Mouse (Mus musculus) skeletal muscle tissue, adult 2 months (tissue): ENCODE data around the gene Rgs19.
A peak's percentile ranks its signal among the peaks of the same experiment; 100 is the strongest.

Source experiments
- DNase-seq: peaks from one replicate; pipeline ENCODE4 v3.0.0-alpha.2; 2012; ENCODE audit warnings: low read depth, low spot score

Gene Rgs19

DNA sequence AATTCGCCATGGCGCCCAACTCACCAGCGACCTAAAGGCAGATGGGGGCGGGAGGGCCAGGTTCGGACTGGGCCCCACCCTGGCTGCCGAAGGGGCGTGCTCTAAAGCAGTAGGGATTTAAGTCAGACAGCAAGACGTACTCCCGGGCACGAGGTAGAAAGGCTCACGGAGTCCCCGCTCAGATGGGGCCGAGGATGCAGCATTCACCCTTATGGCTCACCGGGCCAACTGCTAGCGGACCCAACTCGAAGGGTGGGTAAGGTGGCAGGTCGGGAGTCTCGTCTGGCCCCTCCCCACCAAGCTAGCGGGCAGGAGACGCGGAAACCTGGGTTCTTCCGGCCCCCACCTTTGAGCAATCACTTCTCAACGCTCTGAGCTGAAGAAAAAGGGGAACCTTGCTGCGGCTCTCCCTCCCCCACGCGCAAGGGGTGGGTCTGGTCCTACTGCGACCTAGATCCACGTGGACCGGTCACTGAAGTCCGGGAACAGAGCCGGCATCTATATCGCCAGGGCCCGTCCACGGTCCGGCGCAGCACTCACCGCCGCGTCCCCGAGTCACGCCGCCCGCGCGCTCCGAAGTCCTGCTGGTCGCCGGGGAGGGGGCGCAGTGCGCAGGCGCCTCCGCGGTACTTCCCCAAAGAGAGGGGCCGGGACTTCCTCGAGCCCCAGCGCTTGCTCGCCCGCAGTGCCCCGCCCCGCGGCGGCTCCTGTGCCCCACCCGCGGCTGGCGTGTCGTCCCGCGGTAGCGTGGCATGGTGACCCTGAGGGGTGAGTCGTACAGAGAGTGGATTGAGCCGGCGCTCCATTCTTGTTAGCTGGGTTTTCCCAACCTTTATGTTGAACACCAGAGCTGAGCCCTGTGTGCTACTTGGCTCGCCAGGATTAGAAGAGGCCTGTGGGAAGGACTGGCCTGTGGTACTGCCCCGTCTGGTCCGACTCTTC lies at the start of gene Rgs19:
Gene Rgs19 (minus strand): TSS at position 639 of the 942 bp plus-strand sequence.
- peak; percentile 70 for DNase-seq

DNA sequence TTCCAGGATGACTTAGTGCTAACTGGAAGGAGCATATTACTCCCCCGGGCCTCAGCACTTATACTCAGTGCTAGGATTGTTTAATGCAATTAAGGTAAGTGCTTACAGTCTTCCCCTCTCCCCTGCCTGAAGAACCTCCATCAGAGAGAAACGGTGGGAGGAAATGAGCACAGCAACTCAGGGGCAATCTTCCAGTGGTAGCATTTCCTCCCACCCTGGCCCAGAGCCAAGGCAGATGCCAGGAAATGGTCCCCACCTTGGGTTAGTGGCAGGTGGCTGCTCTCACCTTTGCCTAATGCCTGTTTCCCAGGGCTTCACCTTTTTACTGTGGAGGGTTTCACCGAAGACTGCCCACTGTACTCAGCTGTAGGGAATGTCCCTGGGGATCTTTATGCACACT lies 36.3 kb upstream of the Rgs19 start:
- no peak for DNase-seq

DNA sequence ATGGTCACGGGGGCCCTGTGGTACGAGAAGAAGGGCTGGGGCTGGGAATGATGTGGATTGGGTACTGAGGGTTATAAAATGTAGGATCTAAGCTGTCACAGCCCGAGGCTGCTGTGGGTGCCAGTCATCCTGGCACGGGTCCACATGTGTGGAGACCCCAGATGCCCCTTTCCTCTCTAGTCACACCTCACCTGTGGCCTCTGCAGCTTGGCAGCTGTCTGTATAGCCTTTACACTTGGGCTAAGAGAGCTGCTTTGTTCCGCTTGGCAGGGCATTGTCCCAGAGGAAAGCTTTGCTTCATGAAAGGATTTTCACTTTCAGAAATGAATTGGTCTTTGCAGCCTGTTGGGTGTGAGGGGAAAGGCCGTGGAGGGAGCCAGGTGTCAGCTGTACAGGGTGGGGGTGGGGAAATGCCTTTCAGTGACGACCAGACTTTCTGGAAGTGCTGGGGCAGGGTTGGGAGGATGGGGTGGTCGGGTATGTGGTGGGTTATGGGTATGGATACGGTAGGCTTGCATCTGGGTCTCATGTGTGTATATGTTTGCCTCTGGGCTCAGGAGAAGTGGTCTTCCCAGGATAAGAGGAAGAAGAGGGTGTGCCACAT lies 34.0 kb upstream of the Rgs19 start:
- no peak for DNase-seq

DNA sequence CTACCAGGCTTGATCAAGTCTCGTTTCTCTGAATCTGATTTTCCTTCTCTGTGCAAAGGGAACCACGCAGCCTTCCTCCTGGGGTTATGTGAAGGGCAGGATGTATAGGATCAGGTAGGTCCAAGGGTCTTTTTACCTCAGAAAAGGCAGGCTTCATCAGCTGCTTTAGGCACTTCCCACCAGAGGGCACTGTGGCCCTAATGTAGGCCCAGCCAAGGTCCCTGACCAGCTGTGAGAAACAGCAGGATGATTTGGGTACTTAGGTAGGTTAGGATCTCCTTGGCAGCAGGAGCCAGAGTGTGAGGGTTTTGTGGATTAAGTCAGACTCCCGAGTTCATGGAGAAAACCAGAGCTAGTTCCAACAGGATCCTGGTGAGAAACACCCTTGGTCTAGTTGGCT lies 28.4 kb upstream of the Rgs19 start:
- no peak for DNase-seq

DNA sequence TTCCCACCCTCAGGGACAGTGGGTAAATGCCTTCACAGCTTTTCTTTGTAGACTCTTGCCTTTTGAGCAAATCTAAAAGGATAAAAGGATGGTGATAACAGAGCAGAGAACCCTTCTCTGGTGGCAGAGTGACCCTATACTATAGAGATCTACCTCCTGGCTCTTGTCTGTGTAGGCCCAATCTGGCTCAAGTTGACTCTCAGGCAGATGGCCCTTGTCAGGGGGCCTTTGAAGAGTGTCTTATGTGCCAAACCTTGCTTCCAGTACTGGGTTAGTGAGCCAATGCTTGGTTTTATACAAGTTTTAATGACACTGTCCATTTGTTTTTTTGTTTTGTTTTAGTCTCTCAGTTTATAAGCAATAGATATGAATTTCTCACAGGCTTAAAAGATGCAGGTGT lies 27.4 kb upstream of the Rgs19 start:
- DNase-seq: no peak

DNA sequence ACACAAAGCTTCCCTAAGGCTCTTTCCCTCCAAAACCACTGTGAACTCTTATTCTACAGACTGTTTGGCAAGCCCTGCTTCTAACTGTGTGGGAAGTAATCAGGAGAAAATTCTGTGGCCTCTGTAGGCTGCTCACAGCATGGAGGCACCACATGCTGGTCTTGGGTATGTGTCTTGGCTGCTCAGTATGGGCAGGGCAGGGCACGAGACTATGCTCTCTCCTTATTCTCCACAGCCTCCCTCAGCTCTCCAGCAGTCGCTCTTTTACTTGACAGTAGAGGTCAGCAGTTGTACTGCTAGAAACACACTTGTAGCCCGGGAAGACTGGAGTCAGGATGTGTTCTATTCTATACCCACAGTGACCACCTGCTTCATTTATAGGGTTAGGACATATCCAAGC lies 26.3 kb upstream of the Rgs19 start:
- no peak for DNase-seq

DNA sequence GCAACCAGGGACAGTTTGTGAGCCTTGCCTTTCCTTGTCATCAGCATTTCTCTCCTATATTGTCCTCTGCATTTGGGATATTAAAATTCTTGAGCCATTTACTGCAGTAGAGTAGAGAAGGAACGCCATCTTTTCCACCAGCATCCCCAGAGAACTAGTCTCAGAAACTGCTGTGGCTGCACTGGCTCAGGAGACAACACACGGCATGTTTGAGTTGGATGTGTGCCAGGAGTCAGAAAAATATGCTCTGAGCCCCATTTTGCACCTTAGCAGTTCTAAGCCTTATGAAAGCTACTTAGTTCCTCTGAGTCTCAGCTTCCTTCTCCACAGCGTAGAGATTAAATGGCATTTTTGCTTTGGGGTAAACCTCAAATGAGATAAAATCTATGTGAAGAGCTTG lies 23.2 kb upstream of the Rgs19 start:
- DNase-seq: no peak

GRCm38 (mm10) chr2:181715382-181715781 lies 21.6 kb upstream of the Rgs19 start:
- no peak for DNase-seq

GRCm38 (mm10) chr2:181714903-181715326 lies 21.1 kb upstream of the Rgs19 start, which contains the start of gene Oprl1:
Oprl1 (plus strand) TSS chr2:181715016.
- DNase-seq: no peak

GRCm38 (mm10) chr2:181713749-181714148 lies 20.0 kb upstream of the Rgs19 start:
- no peak for DNase-seq

- no peak for DNase-seq
These were observed 12.9 kb upstream of the Rgs19 start for GRCm38 (mm10) chr2:181706668-181707067.

GRCm38 (mm10) chr2:181698241-181698640 lies 4.5 kb upstream of the Rgs19 start, which contains the start of gene Lkaaear1:
Lkaaear1 (minus strand) TSS chr2:181698442.
- no peak for DNase-seq

DNA sequence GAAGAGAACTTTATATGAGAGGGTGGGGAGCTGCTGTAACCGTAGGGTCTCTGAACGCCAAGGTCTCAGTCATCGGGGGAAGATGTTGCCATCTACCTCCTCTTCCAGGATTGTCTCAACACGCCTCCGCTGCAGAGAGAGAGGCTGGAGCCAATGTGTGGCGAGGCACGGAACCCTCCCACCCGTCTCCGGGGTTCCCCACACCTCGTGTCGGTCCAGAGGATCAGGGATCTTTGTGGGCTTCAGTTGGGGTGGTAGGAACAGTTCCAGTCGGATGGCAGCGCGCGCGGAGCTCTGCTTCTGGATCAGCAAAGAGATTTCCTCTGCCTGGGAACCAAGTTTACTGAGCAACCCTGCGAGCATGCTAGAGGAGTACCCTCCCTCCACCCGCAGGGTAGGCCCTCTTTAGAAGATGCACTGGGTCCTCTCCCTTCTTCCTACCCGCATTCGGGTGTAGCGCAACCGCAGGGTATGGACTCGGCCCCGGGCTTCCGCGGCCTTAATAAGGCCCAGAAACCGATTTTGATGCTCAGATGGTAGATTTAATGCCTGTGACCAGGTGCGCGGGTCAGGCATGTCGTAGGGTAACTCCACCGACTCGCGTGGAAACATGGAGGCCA lies 3.1 kb upstream of the Rgs19 start:
- no peak for DNase-seq

DNA sequence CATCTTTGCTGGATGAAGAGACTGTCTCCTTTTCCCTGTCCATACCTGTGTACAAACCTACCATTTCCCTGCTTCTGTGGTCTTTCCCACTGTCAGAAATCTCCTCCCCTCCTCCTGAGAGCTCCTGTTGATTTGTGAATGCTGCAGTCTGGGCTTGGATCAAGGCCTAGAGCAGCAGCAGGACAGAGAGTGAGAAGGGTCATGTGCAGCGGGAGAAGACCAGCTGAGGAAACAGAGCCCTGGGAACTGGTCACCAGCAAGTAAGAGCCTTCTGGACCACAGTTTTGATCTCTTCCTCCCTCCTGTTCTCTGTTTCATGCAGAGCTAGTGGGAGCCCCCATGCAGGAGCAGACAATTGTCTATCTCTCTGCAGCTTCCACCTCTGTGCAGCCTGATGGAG lies 2.0 kb upstream of the Rgs19 start:
- DNase-seq: no peak

DNA sequence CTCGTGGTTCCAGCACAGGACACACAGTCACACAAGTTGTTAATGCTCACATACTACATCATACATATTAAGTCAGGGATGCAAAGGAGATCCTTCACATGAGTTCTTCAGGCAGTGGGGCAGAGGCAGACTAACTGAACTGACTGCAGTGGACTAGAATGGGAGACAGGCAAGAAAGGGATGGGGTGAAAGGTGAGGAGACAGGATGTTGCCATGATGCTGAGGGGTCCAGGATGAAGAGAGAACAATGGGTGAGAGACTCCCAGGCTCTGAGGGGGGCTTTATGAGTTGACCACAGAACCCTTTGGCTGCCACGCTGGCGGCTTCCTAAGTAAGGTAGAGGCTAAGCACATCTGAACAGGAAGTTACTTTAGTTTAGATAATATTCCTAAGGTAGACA lies 804 bp upstream of the Rgs19 start:
- DNase-seq: no peak

- DNase-seq: no peak
These were observed 1.5 kb downstream of the Rgs19 start for GRCm38 (mm10) chr2:181692304-181692703.

DNA sequence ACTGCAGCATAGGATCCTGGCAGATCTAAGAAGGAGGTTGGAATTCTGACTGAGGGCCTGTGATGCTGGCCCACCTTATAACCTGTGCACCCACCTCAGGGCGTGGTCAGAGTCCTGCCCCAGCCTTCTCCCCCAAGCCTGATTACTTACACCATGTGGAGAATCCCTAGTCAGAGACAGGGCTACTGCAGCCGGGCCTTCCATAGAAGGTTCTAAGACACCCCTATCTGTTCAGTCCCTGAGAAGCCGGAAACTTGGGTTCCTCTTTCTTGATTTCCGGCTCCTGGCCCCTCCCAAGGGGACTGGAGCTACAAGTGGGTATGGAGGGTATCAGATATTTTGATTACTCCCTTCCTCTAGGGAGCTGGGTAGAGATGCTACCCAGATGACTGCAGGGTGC lies 2.2 kb downstream of the Rgs19 start:
- no peak for DNase-seq

GRCm38 (mm10) chr2:181691083-181691482 lies 2.7 kb downstream of the Rgs19 start:
- no peak for DNase-seq

- no peak for DNase-seq
These were observed 4.2 kb downstream of the Rgs19 start for GRCm38 (mm10) chr2:181689466-181690160.

GRCm38 (mm10) chr2:181687586-181687985 lies 6.2 kb downstream of the Rgs19 start:
- no peak for DNase-seq

GRCm38 (mm10) chr2:181685686-181686085 lies 8.1 kb downstream of the Rgs19 start:
- DNase-seq: no peak

- DNase-seq: no peak
These were observed 9.1 kb downstream of the Rgs19 start for GRCm38 (mm10) chr2:181684713-181685112.
